Comparison of ENCODE assay signal across 20 mouse cellular contexts in genomic region chr2:41052908-41053307, GRCm38 (mm10).
"Had no signal": no experiment of that assay in that cellular context is flagged by ENCODE, and none has a peak within 500 bp of the region (broad histone marks: within the 10 kb centered on the region; RNA-seq: fewer than 3 reads in every experiment).

No protein-coding gene starts in this region.

- H3K27me3 ChIP-seq: liver, embryonic 15.5 days; lung, embryonic 15.5 days; megakaryocyte, embryonic 14.5 days; midbrain, embryonic 13.5 days; midbrain, embryonic 15.5 days; neural tube, embryonic 12.5 days had no signal

- H3K4me3 ChIP-seq: liver, embryonic 15.5 days; lung, embryonic 15.5 days; megakaryocyte, embryonic 14.5 days; midbrain, embryonic 13.5 days; midbrain, embryonic 15.5 days; neural tube, embryonic 12.5 days had no signal

- H3K27ac ChIP-seq: liver, embryonic 15.5 days; lung, embryonic 15.5 days; macrophage; midbrain, embryonic 13.5 days; midbrain, embryonic 15.5 days; neural tube, embryonic 12.5 days had no signal

- H3K9me3 ChIP-seq: liver, embryonic 15.5 days; lung, embryonic 15.5 days; megakaryocyte, embryonic 14.5 days; midbrain, embryonic 13.5 days; midbrain, embryonic 15.5 days; neural tube, embryonic 12.5 days had no signal

- H3K4me2 ChIP-seq: liver, embryonic 15.5 days; lung, embryonic 15.5 days; midbrain, embryonic 11.5 days; midbrain, embryonic 13.5 days; midbrain, embryonic 15.5 days; neural tube, embryonic 12.5 days had no signal

- ATAC-seq: liver, postnatal 0 days; midbrain, embryonic 13.5 days; midbrain, embryonic 15.5 days had no signal

- H3K4me1 ChIP-seq: liver, embryonic 15.5 days; lung, embryonic 15.5 days; megakaryocyte, embryonic 14.5 days; midbrain, embryonic 13.5 days; midbrain, embryonic 15.5 days; neural tube, embryonic 12.5 days had no signal

- H3K9ac ChIP-seq: liver, embryonic 15.5 days; liver, postnatal 0 days; lung, embryonic 15.5 days; midbrain, embryonic 13.5 days; midbrain, embryonic 15.5 days; neural tube, embryonic 12.5 days had no signal

- H3K36me3 ChIP-seq: liver, embryonic 15.5 days; lung, embryonic 15.5 days; midbrain, embryonic 13.5 days; midbrain, embryonic 15.5 days; neural tube, embryonic 12.5 days had no signal

- DNase-seq: liver, postnatal 0 days; lung, adult 2 months; lung, postnatal 10 days; lung, postnatal 36 days; retina, postnatal 1 day; right cerebral cortex, adult 18-20 months; right cerebral cortex, postnatal 25 days; right cerebral cortex, postnatal 4 days; spleen, adult 18-20 months; thymus, adult 18-20 months; thymus, postnatal 14 days; thymus, postnatal 36 days had no signal
